Mouse (Mus musculus) neutrophil, adult 5-6 weeks (primary cell): ENCODE data around the gene Ackr4. TPM values are rescaled to one million over a fixed set of nuclear protein-coding genes. Genes with fewer than 3 reads are reported as not detected.
A peak's percentile ranks its signal among the peaks of the same experiment; 100 is the strongest.

Source experiments
- ATAC-seq: fragments of 151-379, 151-347 bp; 2 replicates; pipeline ENCODE4 v1.8.0; 2017; ENCODE audit warnings: mild to moderate bottlenecking, moderate TSS enrichment; ENCODE audit not compliant: insufficient number of reproducible peaks, poor library complexity, low FRiP score, severe bottlenecking; ENCODE audit errors: extremely low read depth
- total RNA-seq: library from RNA; stranded (forward); fragments of 200-1000 nt; gene quantifications from 2 replicates; pipeline ENCODE4 v1.2.3, GENCODE M21; 2017

Gene Ackr4
- total RNA-seq, 1 experiment from 2014 or later = 0.23 TPM

GRCm38 (mm10) chr9:104108571-104109143 lies 18.1 kb downstream of the Ackr4 start:
- ATAC-seq = no peak

DNA sequence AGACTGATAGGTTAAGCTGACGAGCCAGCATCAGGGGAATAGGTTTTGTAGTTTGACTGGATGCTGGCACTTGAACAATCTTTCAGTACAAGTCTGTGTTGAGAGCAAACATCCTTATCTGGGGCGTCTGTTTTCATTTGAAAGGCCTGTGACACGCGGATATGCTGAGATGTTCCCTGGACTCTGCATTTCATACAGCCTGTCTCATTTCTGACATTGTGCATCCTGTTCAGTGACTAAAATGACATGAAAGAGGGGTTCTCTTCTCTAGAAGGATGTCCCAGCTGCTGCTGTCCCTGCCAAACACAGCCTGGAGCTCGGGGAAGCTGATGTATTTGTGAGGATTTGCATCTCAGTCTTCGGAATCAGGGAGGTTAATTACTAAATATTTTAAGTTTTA lies 19.3 kb downstream of the Ackr4 start:
- ATAC-seq = no peak

DNA sequence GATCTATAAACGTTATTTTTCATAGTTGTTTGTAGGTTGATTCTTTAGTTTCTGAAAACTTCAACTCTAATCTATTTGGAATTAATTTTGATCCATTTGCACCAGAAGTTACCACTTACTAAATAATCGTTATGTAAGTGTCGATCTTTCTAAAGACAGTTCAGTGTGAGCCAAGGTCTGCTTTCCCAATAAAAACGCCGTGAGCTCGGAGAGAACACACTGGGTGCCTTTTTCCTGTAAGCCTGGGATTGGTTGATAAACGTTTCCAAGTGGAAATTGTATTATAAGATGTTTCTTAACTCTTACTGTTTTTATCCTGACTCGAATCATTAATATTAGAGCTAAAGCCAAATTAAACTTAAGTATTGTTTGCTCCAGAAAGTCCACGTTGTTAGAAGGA lies 19.8 kb downstream of the Ackr4 start:
- no peak for ATAC-seq

DNA sequence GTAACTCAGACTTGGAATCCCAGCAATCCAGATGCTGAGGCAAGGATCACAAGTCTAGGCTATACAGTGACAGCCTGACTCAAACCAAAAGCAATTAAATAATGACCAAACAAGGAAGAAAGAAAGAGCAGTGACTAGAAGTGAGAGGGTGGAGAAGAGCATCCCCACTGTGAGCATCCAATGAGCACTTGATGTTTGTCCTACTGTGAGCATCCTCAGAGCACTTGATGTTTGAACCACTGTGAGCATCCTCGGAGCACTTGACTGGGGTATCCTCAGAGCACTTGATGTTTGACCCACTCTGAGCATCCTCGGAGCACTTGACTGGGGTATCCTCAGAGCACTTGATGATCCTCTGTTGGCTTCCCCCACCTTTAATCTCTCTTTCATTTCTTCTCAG lies 21.7 kb downstream of the Ackr4 start:
- no peak for ATAC-seq

DNA sequence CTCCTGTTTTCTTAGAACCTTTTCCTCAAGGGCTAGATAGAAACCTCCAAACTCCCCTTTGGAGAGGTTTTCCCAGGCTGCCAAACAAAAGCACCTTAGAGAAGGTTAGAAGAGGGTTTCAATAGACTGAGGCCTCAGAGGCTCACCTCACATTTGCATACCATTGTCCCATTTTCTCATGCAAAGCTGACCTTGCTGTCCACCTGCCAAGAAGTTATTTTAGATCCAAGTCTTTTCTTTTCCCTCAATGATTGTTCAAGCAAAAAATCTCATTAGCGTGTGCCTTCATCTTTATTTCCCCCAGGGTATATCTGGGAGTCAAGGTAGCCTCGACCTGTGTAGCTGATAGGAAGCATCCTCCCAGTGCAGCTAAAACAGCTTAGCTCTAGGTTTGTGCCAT lies 23.8 kb downstream of the Ackr4 start:
- no peak for ATAC-seq

- no peak for ATAC-seq
These were observed 24.4 kb downstream of the Ackr4 start for GRCm38 (mm10) chr9:104102301-104102700.

GRCm38 (mm10) chr9:104101458-104101857 lies 25.3 kb downstream of the Ackr4 start:
- no peak for ATAC-seq

- no peak for ATAC-seq
These were observed 25.9 kb downstream of the Ackr4 start for GRCm38 (mm10) chr9:104100822-104101221.

DNA sequence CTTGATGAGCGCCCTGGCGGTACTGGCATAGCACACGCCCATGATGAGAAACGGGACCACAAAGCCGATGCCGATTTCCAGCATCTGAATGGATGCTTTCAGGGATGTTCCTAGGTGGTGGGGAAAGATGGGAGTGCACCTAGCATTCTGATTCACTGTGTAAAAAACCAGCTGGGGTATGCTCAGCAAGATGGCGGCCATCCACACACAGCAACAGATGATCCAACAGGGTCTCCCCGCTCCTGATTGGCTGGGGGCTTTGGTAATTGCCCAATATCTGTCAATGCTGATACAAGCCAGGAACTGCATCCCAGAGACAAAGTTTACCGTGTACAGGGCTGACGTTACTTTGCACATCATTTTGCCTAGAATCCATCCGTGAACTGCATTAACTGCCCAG lies 27.7 kb downstream of the Ackr4 start:
- ATAC-seq = no peak

DNA sequence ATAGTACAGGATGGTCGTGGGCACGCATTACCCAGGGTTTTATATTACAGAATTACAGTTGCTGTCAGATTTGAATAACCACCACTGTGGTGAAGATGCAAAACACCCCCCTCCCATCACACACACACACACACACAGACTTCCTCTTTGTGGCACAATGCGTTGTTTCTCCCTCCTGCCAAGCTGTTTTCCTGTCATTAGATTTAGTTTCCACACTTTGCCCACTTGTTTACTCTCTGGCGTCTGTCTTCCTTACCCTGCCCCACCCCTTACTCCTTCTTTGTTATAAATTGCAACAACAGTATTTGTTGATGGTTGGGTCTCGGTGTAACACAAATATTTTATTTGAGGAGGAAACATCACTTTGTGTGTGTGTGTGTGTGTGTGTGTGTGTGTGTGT lies 28.5 kb downstream of the Ackr4 start:
- no peak for ATAC-seq

DNA sequence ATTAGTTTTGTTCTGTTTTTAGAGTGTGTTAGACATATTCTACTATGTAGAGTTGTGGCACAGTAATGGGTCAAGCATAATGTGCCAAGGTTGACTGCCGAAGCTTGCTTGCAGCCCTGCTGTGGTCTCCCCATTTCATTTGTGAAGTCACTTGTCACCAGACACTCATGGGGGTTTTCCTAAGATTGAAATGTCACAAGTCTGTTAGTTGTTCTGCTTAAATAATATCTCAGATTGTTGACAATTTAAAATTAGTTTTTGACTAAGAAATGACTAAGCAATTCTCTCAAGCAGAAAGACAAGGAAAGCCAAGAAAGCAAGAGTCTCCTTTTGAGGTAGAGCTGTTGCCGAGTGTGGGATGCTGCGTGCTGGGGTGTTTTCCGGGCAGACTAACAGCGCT lies 33.8 kb downstream of the Ackr4 start:
- ATAC-seq = no peak

- no peak for ATAC-seq
These were observed 38.2 kb downstream of the Ackr4 start for GRCm38 (mm10) chr9:104088555-104088954.

- no peak for ATAC-seq
These were observed 40.9 kb downstream of the Ackr4 start for GRCm38 (mm10) chr9:104085730-104086429.

GRCm38 (mm10) chr9:104080038-104080437 lies 46.7 kb downstream of the Ackr4 start:
- ATAC-seq = no peak

- peak; percentile 53; the same call in 1 of the 2 replicates for ATAC-seq
These were observed 47.4 kb downstream of the Ackr4 start for GRCm38 (mm10) chr9:104079379-104079778.

DNA sequence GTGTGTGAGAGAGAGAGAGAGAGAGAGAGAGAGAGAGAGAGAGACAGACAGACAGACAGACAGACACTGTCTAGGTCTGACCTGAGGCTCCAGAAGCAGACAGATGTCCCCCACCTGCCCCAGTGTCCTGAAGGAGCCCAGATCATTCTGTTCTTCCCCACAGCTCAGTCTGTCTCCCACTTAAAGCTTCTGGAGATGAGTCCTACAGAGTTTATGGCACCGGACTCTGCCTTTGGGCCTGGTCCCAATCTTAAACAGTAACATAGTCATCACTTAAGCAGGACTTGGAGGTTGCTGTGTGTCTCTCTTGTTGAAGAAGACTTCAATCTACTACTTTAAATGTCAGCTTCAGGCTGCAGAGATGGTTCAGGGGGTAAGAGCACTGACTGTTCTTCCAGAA lies 48.0 kb downstream of the Ackr4 start:
- ATAC-seq = no peak

- ATAC-seq = peak; percentile 36; the same call in 1 of the 2 replicates
These were observed 50.9 kb downstream of the Ackr4 start for GRCm38 (mm10) chr9:104075808-104076207.

DNA sequence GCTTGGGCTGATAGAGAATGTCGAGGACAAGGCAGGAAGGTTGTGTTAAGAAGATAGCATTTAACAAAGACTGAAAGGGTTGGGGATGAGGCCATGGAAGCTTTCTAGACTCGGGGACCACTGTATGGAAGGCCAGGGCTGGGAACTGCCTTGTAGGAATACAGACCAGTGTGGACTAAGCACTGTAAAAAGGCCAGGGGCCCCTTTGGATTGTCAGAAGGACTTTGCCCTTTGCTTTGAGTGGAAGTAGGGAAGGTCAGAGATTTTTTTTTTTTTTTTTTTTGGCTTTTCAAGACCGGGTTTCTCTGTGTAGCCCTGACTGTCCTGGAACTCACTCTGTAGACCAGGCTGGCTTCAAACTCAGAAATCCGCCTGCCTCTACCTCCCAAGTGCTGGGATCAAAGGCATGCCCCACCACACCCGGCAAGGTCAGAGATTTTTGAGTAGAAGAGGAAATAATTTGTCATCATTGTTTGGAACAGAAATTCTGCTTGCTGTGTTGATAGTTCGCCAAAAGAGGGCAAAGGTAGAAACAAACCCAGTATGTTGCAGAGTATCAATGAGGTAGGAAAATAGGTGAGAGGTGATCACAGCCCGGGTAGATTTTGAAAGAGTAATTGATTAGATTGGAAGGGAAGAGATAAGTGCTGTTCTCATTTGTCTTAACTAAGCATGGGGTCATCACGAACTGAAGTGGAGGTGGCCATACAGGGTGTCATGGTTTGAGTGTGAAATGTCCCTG lies 55.7 kb downstream of the Ackr4 start:
- ATAC-seq = no peak

DNA sequence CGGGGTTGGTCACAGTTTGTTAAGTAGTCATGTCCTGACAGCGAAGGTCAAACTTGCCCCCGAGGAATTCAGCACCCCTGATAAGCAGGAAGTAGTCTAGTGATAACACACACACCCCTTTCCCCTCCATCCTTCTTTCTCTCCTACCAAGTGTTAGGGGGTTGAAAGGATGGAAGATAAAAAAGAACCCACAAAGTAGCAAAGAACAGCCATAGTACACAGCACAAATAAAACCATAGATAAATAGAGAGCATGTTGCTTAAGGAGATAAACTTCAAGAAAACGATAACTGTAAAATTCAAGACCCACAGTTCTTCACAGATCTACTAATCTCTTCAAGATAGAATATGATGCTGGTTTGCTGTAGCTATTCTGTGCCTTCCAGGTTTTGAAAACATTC lies 56.5 kb downstream of the Ackr4 start:
- ATAC-seq = no peak

DNA sequence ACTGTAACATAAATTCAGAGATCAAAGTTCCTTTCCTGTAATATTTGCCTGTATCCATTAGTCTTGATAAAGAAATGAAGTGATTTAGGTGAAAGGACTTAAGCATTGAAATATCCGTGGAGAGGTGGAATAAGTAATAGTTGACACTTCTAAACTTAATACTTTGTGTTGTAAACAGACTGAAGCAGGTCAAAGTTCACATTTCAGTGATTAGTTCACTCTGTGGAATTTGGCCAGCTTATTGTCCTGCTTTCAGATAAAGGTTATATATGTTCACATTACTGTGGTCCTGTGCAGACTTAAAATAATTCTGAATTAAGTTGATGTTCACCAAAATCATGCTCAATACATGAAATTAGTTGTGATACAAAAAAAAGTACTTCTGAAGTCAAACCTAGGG lies 62.2 kb downstream of the Ackr4 start:
- ATAC-seq = no peak
